Mouse (Mus musculus) liver, postnatal 0 days (tissue): ENCODE results near the gene Tnip1. TPM values are rescaled to one million over a fixed set of nuclear protein-coding genes. Genes with fewer than 3 reads are reported as not detected.

Experiments
- ATAC-seq: fragments of 200-750 bp; cut with Nextera tagmentation; 2 replicates; pipeline ENCODE4 v1.8.0; 2017; ENCODE audit warnings: mild to moderate bottlenecking, moderate library complexity
- DNase-seq: peaks from one replicate; pipeline ENCODE4 v3.0.0-alpha.2; 2016
- H3K27ac ChIP-seq: fragments of 300-500 bp; sonication (generic); 2 replicates; pipeline ENCODE4 v1.5.1; 2014; ENCODE audit warnings: antibody characterized with exemption, moderate library complexity, mild to moderate bottlenecking, low read depth
- H3K27me3 ChIP-seq: fragments of 300-500 bp; sonication (generic); 2 replicates; pipeline ENCODE4 v1.6.1; 2014; ENCODE audit warnings: low read length, control low read depth, mixed read lengths; ENCODE audit not compliant: insufficient read depth
- H3K36me3 ChIP-seq: fragments of 300-500 bp; sonication (generic); replicated peaks from 2 replicates; pipeline ENCODE4 v1.6.1; 2014; ENCODE audit warnings: mild to moderate bottlenecking, control low read depth, low read length, moderate library complexity, mixed read lengths; ENCODE audit not compliant: insufficient read depth
- H3K4me1 ChIP-seq: fragments of 300-500 bp; sonication (generic); 2 replicates; pipeline ENCODE4 v1.6.1; 2014; ENCODE audit warnings: antibody characterized with exemption, mild to moderate bottlenecking, control low read depth; ENCODE audit not compliant: insufficient read depth
- H3K4me2 ChIP-seq: fragments of 300-500 bp; sonication (generic); 2 replicates; pipeline ENCODE4 v1.6.1; 2014; ENCODE audit warnings: low read depth, mild to moderate bottlenecking, low read length, moderate library complexity, mixed read lengths
- H3K4me3 ChIP-seq: fragments of 300-500 bp; sonication (generic); 2 replicates; pipeline ENCODE4 v1.5.1; 2014; ENCODE audit warnings: low read depth, low read length
- H3K9ac ChIP-seq: fragments of 300-500 bp; sonication (generic); replicated peaks from 2 replicates; pipeline ENCODE4 v1.6.1; 2014; ENCODE audit warnings: mild to moderate bottlenecking, moderate library complexity
- H3K9me3 ChIP-seq: fragments of 300-500 bp; sonication (generic); 2 replicates; pipeline ENCODE4 v1.6.1; 2016; ENCODE audit warnings: mild to moderate bottlenecking, control low read depth, low read length, mixed read lengths
- CTCF ChIP-seq: sonication (generic); IDR thresholded peaks from 2 replicates; pipeline ENCODE4 v1.5.1; 2016; ENCODE audit warnings: antibody characterized with exemption, low read depth
- EP300 ChIP-seq: IDR thresholded peaks from 2 replicates; pipeline ENCODE4 v1.6.1; 2016; ENCODE audit warnings: antibody characterized with exemption, low read depth, mild to moderate bottlenecking
- WGBS: fragments of 180-500 bp; shearing (Covaris S2); extraction: QIAGEN DNeasy Blood & Tissue Kit; methylation state at CpG from one replicate; pipeline ENCODE4 v1.1.7; 2014; ENCODE audit not compliant: insufficient replicate concordance; 5-methylcytosine and 5-hydroxymethylcytosine counted together
- polyA plus RNA-seq: library from polyadenylated mRNA; unstranded; fragments of >200 nt; fragmentation: Nextera tagmentation; extraction: Ambion mirVana; gene quantifications from 2 replicates; pipeline ENCODE4 v1.2.1, GENCODE M21; 2015

The Tnip1 gene
- polyA plus RNA-seq, 1 experiment from 2014 or later = 5.2 TPM

GRCm38 (mm10) chr11:54975340-54975739 lies 12.6 kb upstream of the Tnip1 start:
- H3K4me2 ChIP-seq = no peak overlapping the region
- H3K9ac ChIP-seq = no peak overlapping the region
- no peak for TF ChIP-seq CTCF
- H3K4me3 ChIP-seq = no peak overlapping the region
- peaks cover 27% of the 10 kb centered on the region for H3K4me1 ChIP-seq
- ATAC-seq (no peak), DNase-seq (no peak)
- H3K36me3 ChIP-seq = peaks cover 15% of the 10 kb centered on the region; the same call in 1 of the 2 replicates
- H3K27ac ChIP-seq = no peak overlapping the region
- no peaks in the 10 kb centered on the region for H3K9me3 ChIP-seq
- no peaks in the 10 kb centered on the region for H3K27me3 ChIP-seq
- WGBS = 59% methylated on average over 5 of the region's 5 CpGs

GRCm38 (mm10) chr11:54974639-54975038 lies 11.9 kb upstream of the Tnip1 start:
- Histone ChIP-seq H3K9me3 (no peaks in the 10 kb centered on the region), H3K27me3 (no peaks in the 10 kb centered on the region), H3K4me1 (peaks cover 27% of the 10 kb centered on the region), H3K4me2 (no peak overlapping the region), H3K4me3 (no peak overlapping the region), H3K36me3 (peaks cover 13% of the 10 kb centered on the region; the same call in 1 of the 2 replicates), H3K9ac (no peak overlapping the region), H3K27ac (no peak overlapping the region)
- ATAC-seq (no peak), DNase-seq (no peak)
- TF ChIP-seq EP300 = no peak
- no peak for TF ChIP-seq CTCF
- 82% methylated on average over 4 of the region's 4 CpGs for WGBS

- no peak overlapping the region for H3K4me3 ChIP-seq
- no peak for TF ChIP-seq EP300
- TF ChIP-seq CTCF = no peak
- peak; percentile 63 for DNase-seq
- no peaks in the 10 kb centered on the region for H3K9me3 ChIP-seq
- 0 out of 2 replicates have a peak, but pooled peaks cover 6% of the 10 kb centered on the region for H3K36me3 ChIP-seq
- no peak overlapping the region for H3K27ac ChIP-seq
- H3K27me3 ChIP-seq = no peaks in the 10 kb centered on the region
- peaks cover 27% of the 10 kb centered on the region for H3K4me1 ChIP-seq
- no peak overlapping the region for H3K4me2 ChIP-seq
- 25% methylated on average over 8 of the region's 8 CpGs for WGBS
- ATAC-seq = peak; percentile 78
- H3K9ac ChIP-seq = no peak overlapping the region; the same call in 1 of the 2 replicates
Measured at GRCm38 (mm10) chr11:54973481-54974212, 10.9 kb upstream of the Tnip1 start.

- DNase-seq = no peak
- Histone ChIP-seq H3K36me3 (no peaks in the 10 kb centered on the region), H3K4me2 (no peak overlapping the region), H3K27ac (0 out of 2 replicates have a peak overlapping the region, but pooled peaks have one; percentile 18), H3K27me3 (no peaks in the 10 kb centered on the region), H3K9me3 (no peaks in the 10 kb centered on the region), H3K9ac (no peak overlapping the region), H3K4me1 (peaks cover 27% of the 10 kb centered on the region), H3K4me3 (no peak overlapping the region)
- no peak for ATAC-seq
- TF ChIP-seq EP300 (no peak), CTCF (no peak)
- 58% methylated on average over 4 of the region's 6 CpGs for WGBS
Measured at GRCm38 (mm10) chr11:54972789-54973188, 10.1 kb upstream of the Tnip1 start.

- ATAC-seq (peak; percentile 18; the same call in 1 of the 2 replicates), DNase-seq (no peak)
- H3K9me3 ChIP-seq = no peaks in the 10 kb centered on the region
- no peak for TF ChIP-seq CTCF
- TF ChIP-seq EP300 = no peak
- H3K36me3 ChIP-seq = no peaks in the 10 kb centered on the region
- H3K9ac ChIP-seq = no peak overlapping the region
- H3K27ac ChIP-seq = no peak overlapping the region
- H3K4me3 ChIP-seq = no peak overlapping the region
- H3K27me3 ChIP-seq = no peaks in the 10 kb centered on the region
- H3K4me1 ChIP-seq = peaks cover 27% of the 10 kb centered on the region
- 27% methylated on average over 4 of the region's 4 CpGs for WGBS
- no peak overlapping the region for H3K4me2 ChIP-seq
Measured at GRCm38 (mm10) chr11:54972049-54972723, 9.5 kb upstream of the Tnip1 start.

GRCm38 (mm10) chr11:54971365-54972048 lies 8.8 kb upstream of the Tnip1 start:
- ATAC-seq (no peak), DNase-seq (no peak)
- Histone ChIP-seq H3K36me3 (no peaks in the 10 kb centered on the region), H3K9me3 (no peaks in the 10 kb centered on the region), H3K9ac (no peak overlapping the region), H3K27me3 (no peaks in the 10 kb centered on the region), H3K4me3 (no peak overlapping the region), H3K4me1 (peaks cover 27% of the 10 kb centered on the region), H3K27ac (no peak overlapping the region), H3K4me2 (no peak overlapping the region)
- WGBS = 54% methylated on average over 8 of the region's 8 CpGs
- TF ChIP-seq EP300 (no peak), CTCF (no peak)
